Mouse (Mus musculus) urinary bladder, postnatal 4 days (tissue): ENCODE data around the gene Neurl1a.

Experiments
- DNase-seq, 2 experiments: peaks; one replicate each; pipeline ENCODE4 v3.0.0; 2021 to 2022; ENCODE audit warnings: low spot score in 2 of 2

The Neurl1a gene

GRCm38 (mm10) chr19:47211609-47212312 is 33.1 kb downstream of the Neurl1a start:
- DNase-seq = no peak

DNA sequence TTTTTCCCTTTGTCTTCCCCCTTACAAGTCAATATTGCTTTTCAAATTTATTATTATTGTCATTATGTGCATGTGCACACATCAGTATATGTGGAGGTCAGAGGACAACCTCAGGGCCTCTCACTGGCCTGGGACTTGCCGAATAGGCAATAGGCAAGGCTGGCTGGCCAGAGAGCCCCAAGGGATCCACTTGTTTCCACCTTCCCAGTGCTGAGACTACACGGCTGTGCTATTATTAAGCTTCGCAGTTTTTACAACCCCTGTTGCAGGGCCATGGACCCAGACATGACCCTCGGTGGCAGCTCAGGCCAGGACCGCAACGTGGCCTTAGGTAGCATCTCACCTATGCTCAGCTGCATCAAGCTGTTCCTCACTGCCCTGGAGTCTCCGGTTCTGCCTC is 33.8 kb downstream of the Neurl1a start:
- DNase-seq = no peak

GRCm38 (mm10) chr19:47213470-47213869 is 34.9 kb downstream of the Neurl1a start:
- DNase-seq = no peak

DNA sequence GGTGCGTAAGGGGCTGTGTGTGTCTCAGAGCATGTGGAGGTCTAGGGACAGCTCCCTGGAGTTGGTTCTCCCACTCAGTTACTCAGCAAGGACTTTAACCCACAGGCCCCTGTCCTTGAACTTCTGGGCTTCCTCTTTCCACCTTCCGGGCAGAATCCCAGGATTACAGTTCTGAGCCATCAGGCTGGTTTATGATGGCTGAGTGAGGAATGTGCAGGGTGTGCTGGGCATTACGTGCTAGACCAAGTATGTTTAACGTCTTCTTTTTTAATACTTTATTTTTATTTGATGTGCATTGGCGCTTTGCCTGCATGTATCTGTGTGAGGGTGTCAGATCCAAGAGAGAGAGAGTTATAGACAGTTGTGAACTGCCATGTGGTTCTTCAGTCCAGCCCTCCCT is 38.1 kb downstream of the Neurl1a start:
- DNase-seq = no peak

DNA sequence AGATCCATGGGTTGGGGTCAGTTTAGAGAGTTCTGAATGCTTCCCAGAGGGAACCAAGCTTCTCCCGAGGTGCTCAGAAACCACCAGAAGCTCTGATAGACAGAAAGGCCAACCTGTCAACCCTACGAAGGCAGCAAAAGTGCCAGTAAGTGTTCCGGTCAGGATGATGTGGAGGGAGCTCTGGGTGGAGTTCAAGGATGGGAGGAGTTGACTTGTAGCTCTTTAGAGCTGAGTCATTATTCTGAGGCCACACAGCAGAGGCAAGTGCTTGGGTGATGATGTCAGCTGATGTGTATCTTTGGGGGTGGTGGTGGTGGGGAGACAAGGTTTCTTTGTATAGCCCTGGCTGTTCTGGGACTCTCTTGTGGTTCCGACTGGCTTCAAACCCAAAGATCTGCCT is 41.0 kb downstream of the Neurl1a start:
- DNase-seq = no peak

DNA sequence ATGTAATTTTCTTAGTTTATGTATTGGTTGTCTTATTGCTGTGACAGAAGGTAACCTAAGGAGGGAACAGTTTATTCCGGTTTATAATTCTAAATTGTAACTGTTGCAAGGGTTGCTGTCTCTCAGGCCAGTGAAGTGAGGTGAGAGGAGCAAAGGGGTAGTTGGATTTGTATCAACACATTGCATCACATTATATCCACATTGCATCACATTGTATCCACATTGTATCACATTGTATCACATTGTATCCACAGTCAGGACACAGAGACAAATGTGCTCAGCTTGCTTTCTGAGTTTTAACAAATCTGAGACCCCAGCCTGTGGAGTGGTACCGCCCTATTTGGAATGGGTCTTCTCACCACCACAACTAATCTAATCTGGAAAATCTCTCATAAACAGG is 41.6 kb downstream of the Neurl1a start:
- DNase-seq = no peak

DNA sequence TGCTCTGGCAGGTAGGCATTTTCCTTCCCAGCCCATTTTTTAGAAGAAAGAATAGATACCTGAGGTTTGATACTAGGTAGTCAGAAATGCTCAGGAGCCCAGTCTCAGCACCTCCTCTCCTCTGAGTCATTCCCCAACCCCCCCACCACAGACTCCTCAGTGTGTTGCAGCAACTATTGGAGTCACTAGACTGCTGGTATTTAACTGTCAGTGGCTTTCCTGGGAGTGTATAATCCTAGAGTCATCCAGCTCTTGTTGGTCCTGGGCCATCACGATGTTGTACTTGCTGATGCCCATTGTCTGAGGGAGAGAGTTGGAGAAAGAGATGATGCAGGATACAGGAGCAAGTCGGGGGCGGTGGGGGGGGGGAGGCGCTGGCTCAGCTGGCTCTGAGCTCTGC is 42.4 kb downstream of the Neurl1a start:
- DNase-seq = no peak

GRCm38 (mm10) chr19:47221500-47222153 is 43.0 kb downstream of the Neurl1a start:
- no peak for DNase-seq

- DNase-seq = no peak
These were observed 43.7 kb downstream of the Neurl1a start for GRCm38 (mm10) chr19:47222154-47222840.

DNA sequence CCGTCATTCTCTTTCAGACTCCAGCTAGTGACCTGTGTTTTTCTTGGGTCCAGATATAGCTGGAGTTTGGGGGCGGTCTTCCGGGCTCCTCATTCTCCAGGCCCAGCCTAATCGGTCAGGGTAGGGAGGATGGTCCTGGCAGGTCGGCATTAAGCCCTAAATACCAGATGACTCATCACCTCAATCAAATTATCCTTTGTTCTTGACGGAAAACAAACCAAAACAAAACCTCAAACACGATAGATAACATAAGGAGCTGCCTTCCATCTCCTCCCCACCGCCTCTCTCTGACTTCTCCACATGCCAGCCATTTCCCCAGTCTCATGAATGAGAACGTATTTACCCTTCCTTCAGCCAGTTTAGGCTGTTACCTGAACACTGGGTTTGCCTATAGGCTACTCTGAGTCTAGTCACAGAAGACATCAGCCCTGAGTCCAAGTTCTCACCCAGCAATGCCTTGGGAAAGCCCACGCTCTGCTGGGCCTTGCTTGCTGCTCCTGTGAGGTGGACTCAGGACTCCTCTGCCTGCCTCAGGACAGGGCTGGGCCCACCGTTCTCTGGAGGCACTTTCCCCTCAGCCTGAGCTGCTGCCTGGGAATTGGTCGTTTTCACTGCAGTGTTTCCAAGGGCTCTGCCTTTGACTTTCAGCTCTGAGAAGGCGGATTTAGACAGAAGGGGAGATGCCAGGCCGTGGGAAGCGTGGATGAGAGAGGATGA is 44.4 kb downstream of the Neurl1a start:
- no peak for DNase-seq

DNA sequence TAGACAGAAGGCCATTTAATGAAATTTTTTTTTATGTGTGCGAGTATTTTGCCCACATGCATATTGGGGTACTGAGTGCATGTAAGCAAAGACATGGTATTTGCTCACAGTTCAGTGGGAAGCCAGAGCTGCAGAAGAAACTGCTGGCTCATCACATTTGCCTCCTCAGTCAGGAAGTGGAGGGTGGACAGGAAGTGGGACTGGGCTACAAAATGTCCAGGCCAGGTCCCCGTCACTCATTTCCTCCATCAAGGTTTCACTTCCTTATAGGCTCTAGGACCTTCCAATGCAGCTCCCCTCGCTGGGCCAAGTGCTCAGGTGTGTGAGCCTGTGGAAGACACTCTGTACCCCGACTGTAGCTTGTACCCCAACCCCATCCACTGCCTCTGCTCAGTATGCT is 46.1 kb downstream of the Neurl1a start:
- no peak for DNase-seq

- no peak for DNase-seq
These were observed 47.2 kb downstream of the Neurl1a start for GRCm38 (mm10) chr19:47225791-47226190.

- DNase-seq = peak; percentile 77 to 78
These were observed 50.2 kb downstream of the Neurl1a start for GRCm38 (mm10) chr19:47228725-47229252.

GRCm38 (mm10) chr19:47229461-47229860 is 50.8 kb downstream of the Neurl1a start:
- DNase-seq = no peak

DNA sequence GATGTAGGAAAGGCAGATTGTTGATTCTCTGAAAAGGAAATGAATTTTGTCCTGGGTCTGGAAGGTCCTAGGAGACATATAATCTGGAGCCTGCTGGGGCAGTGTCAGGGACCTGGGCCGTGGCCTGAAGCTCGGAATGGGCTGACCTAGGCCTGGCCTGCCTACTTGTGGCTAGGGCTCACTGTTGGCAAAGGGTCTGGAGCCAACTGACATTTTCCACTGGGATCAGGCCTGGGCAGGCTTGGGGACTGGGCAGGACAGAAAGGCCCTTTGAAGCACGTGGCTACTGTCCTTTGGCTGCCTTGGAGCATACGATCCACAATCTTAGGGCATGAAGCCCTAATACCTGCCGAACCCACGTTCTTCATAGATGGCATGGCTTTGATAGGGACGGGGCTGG is 51.5 kb downstream of the Neurl1a start:
- no peak for DNase-seq

DNA sequence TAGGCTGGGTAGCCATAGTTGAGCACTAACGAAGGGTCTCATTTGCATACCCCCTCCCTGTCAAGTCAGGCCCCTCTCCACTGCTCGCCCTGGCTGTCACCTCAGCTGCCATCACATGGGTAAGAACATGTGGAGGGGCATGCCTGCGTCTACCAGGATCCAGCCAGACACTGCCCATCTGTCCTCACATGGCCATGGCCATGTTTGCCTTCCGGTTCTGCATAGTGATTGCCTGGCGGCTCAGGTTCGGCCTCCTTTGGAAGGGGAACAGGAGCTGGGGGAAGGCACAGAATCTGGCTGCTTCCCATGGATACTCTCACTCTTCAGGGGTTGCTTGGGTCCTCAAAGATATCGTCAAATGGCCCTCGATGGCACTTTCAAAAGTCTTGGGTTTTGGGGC is 52.1 kb downstream of the Neurl1a start:
- DNase-seq = no peak

GRCm38 (mm10) chr19:47231389-47231788 is 52.8 kb downstream of the Neurl1a start:
- no peak for DNase-seq

- no peak for DNase-seq
These were observed 53.7 kb downstream of the Neurl1a start for GRCm38 (mm10) chr19:47232077-47232865.

GRCm38 (mm10) chr19:47233087-47233486 is 54.5 kb downstream of the Neurl1a start:
- no peak for DNase-seq

- no peak for DNase-seq
These were observed 61.5 kb downstream of the Neurl1a start for GRCm38 (mm10) chr19:47240076-47240475.

DNA sequence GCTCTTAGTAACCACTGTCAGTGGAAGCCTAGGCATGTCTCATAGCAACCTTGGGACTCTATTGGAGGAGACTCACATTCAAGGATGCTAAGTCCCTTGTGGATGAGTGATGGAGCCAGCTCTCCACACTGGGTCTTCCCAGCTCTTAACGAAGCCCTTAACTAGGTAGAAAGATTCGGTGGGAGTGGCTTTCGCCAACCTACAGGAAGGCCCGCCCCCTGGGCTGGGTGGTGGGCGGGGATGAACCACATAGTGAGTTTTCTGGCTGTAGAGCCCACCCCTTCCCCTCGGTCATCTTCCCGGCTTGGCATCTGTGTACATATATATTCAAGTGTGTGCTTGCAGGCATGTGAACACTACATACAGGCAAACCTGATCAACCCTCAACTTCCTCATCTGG is 62.3 kb downstream of the Neurl1a start:
- DNase-seq = no peak
